Mouse (Mus musculus): ENCODE results near the gene Golt1a. TPM values are rescaled to one million over a fixed set of nuclear protein-coding genes. Genes with fewer than 3 reads are reported as not detected.

Gene Golt1a
- polyA plus RNA-seq, 1 experiment from 2014 or later: 10.2 TPM

DNA sequence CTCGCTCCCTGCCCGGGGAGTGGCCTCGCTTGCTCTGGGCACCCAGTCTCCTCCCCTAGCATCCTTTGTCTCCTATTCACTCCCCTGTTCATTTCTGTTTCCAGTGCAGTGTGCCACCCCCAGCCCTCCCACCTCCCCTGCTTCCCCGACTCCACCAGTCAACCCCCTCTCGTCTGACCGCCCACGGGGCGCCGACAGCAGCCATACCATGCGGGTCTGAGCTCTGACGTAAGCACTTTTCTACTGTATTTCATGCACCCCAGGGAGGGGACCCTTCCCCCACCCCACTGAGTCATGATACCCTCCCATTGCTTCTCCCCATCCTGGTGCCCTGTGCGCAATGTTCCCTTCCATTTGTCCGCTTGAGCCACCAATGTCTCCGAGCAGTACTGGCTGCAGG is 10.8 kb upstream of the Golt1a start:
- H3K4me2 ChIP-seq: no peak overlapping the region
- H3K4me3 ChIP-seq (replicated peaks): no peak overlapping the region
- 30% methylated on average over 14 of the region's 14 CpGs for WGBS (ENCODE audit: insufficient replicate concordance)
- peaks cover 20% of the 10 kb centered on the region; the same call in 1 of the 2 replicates for H3K27me3 ChIP-seq
- no peak overlapping the region for H3K9ac ChIP-seq
- H3K9me3 ChIP-seq (replicated peaks): no peaks in the 10 kb centered on the region
- no peak overlapping the region for H3K27ac ChIP-seq (replicated peaks)
- no peaks in the 10 kb centered on the region; the same call in 1 of the 2 replicates for H3K36me3 ChIP-seq (replicated peaks)
- no peak for ATAC-seq (ENCODE audit: insufficient read depth)
- H3K4me1 ChIP-seq (replicated peaks): peaks cover 6% of the 10 kb centered on the region

DNA sequence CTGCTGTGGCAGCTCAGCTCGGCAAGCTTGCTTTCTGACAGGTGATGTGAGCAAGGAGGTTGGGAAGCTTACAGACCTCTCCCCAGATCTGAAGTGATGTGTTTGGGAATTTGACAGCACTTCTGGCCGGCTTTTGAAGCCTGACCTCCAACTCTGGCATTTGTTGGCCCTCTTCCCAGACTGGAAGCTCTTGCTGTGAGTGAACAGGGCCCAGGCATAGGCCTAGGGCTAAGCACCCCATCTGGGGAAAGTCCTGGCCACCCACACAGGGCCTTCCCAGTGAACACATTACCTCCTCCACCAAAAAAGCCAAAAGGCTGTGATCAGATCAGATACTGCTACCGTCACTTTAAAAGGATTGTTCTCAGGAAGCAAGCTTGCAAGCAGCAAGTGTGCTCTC is 7.1 kb upstream of the Golt1a start:
- H3K27ac ChIP-seq (replicated peaks): no peak overlapping the region
- H3K4me3 ChIP-seq (replicated peaks): no peak overlapping the region
- no peaks in the 10 kb centered on the region for H3K36me3 ChIP-seq (replicated peaks)
- peak; percentile 61 for ATAC-seq (ENCODE audit: insufficient read depth)
- peaks cover 9% of the 10 kb centered on the region for H3K4me1 ChIP-seq (replicated peaks)
- H3K9me3 ChIP-seq (replicated peaks): no peaks in the 10 kb centered on the region
- no peak overlapping the region for H3K4me2 ChIP-seq
- 44% methylated on average over 3 of the region's 3 CpGs for WGBS (ENCODE audit: insufficient replicate concordance)
- no peak overlapping the region for H3K9ac ChIP-seq
- peaks cover 20% of the 10 kb centered on the region; the same call in 1 of the 2 replicates for H3K27me3 ChIP-seq

DNA sequence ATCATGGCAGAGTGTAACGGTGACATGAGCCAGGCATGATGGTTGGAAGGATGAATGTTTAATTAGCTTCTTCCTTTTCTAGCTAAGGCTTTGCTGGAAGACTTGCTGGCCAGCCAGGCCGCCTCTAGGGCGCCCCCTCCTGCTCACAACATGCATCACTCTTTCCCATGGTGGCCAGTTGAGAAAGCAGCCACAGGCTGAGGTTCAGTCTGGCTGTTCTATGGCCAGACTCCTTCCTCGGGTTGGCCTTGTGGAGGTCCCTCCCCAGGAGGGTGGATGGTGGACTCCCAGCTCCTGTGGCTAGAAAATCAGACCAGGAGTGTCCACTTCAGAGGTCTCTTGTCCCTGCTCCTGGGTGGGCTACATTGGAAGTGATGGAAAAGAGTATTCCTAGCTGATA is 2.8 kb upstream of the Golt1a start:
- Histone ChIP-seq H3K9ac (no peak overlapping the region), H3K4me3 (replicated peaks) (no peak overlapping the region), H3K36me3 (replicated peaks) (no peaks in the 10 kb centered on the region), H3K27me3 (peaks cover 3% of the 10 kb centered on the region; the same call in 1 of the 2 replicates), H3K9me3 (replicated peaks) (no peaks in the 10 kb centered on the region), H3K4me1 (replicated peaks) (peaks cover 12% of the 10 kb centered on the region), H3K27ac (replicated peaks) (no peak overlapping the region), H3K4me2 (no peak overlapping the region)
- ATAC-seq (ENCODE audit: insufficient read depth): no peak
- WGBS (ENCODE audit: insufficient replicate concordance): 7% methylated on average over 4 of the region's 4 CpGs

DNA sequence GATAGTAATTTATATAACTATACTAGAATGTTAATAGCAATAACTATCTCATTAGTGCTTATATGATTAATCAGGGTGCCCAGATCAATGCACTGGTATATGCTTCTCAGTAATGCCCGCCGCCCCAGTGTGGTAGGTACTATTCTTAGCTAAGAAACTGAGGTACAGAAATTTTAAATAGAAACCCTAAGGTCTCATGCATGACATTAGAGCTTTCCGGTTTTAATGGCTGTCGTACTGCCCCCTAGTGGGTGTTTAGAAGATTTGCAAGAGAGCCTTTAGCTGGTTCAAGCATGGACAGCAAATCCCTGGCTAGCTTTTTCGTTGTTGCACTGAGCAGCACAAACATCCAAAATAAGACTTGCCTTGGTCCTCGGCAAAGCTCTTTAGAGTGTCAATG is 2.3 kb upstream of the Golt1a start:
- Histone ChIP-seq H3K27ac (replicated peaks) (no peak overlapping the region), H3K4me2 (no peak overlapping the region), H3K27me3 (no peaks in the 10 kb centered on the region), H3K36me3 (replicated peaks) (no peaks in the 10 kb centered on the region), H3K4me3 (replicated peaks) (no peak overlapping the region), H3K4me1 (replicated peaks) (peaks cover 8% of the 10 kb centered on the region), H3K9ac (no peak overlapping the region), H3K9me3 (replicated peaks) (no peaks in the 10 kb centered on the region)
- ATAC-seq (ENCODE audit: insufficient read depth): no peak
- WGBS (ENCODE audit: insufficient replicate concordance): 8% methylated on average over 6 of the region's 6 CpGs

DNA sequence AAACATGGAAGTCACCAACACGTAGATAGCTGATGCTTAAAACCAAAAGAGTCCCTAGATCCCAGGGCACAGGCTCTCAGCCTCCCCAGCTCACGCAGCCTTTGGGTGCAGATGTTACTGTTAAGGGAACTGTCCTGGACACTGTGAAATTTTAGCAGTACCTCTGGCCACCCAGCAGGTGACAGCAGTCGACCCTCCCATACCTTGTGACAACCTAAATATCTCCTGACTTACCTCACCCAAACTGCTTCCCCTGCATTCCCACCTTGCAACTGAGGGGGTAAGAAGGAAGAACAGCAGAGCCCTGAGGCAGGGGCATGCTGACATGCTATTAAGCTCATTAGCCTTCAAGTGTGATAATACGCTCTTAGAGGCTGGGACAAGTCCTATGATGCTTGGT is 1.6 kb downstream of the Golt1a start:
- 44% methylated on average over 4 of the region's 4 CpGs for WGBS (ENCODE audit: insufficient replicate concordance)
- H3K4me3 ChIP-seq (replicated peaks): no peak overlapping the region
- H3K9ac ChIP-seq: no peak overlapping the region
- no peaks in the 10 kb centered on the region for H3K9me3 ChIP-seq (replicated peaks)
- H3K27me3 ChIP-seq: no peaks in the 10 kb centered on the region
- no peak for ATAC-seq (ENCODE audit: insufficient read depth)
- no peak overlapping the region for H3K4me2 ChIP-seq
- peaks cover 7% of the 10 kb centered on the region; the same call in 1 of the 2 replicates for H3K4me1 ChIP-seq (replicated peaks)
- no peaks in the 10 kb centered on the region for H3K36me3 ChIP-seq (replicated peaks)
- H3K27ac ChIP-seq (replicated peaks): no peak overlapping the region

DNA sequence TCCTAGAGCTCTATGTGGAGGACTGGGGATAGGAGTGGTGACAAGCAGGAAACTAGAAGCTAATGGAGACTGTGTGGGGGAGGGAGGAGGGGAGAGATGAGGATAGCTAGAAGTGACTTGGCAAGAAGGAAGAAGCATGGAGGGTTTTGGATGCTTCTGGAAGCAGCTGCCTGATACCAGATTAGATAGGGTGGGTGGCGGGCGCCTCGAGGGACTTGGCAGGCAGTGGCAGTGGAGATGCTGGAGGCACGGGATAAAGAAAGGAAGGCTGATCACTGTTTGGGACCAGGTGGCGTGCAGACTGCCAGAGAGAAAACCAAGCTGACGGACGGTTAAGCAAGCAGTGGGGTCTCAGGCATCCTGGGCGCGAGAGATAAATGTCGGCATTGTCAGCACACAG is 2.3 kb downstream of the Golt1a start:
- H3K4me1 ChIP-seq (replicated peaks): peaks cover 4% of the 10 kb centered on the region; the same call in 1 of the 2 replicates
- no peak overlapping the region for H3K27ac ChIP-seq (replicated peaks)
- H3K4me2 ChIP-seq: no peak overlapping the region
- no peak overlapping the region for H3K4me3 ChIP-seq (replicated peaks)
- H3K9me3 ChIP-seq (replicated peaks): no peaks in the 10 kb centered on the region
- no peaks in the 10 kb centered on the region for H3K36me3 ChIP-seq (replicated peaks)
- no peak for ATAC-seq (ENCODE audit: insufficient read depth)
- no peaks in the 10 kb centered on the region for H3K27me3 ChIP-seq
- no peak overlapping the region for H3K9ac ChIP-seq
- WGBS (ENCODE audit: insufficient replicate concordance): 11% methylated on average over 10 of the region's 10 CpGs

DNA sequence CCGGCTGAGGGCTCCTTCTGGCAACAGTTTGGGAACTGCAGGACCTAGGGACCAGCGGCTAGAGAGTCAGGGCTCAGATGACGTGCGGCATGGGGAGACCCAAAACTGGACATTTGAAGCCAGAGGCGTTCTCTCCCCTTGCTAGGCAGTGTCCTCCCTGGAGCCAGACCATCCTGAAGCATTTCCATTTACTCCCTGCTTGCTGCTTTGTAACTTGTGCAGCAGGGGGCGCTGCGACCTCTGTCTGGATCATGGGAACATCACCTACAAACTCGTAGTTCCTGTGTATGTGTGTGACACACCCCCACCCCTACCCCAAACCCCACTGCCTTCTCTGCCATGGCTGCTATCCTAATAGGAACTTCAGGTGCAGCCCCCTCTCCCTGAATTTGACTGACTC is 4.8 kb downstream of the Golt1a start:
- Histone ChIP-seq H3K4me2 (no peak overlapping the region), H3K4me3 (replicated peaks) (no peak overlapping the region), H3K27me3 (no peaks in the 10 kb centered on the region), H3K4me1 (replicated peaks) (no peaks in the 10 kb centered on the region; the same call in 1 of the 2 replicates), H3K36me3 (replicated peaks) (no peaks in the 10 kb centered on the region), H3K9ac (no peak overlapping the region), H3K27ac (replicated peaks) (no peak overlapping the region), H3K9me3 (replicated peaks) (no peaks in the 10 kb centered on the region)
- no peak for ATAC-seq (ENCODE audit: insufficient read depth)
- WGBS (ENCODE audit: insufficient replicate concordance): 14% methylated on average over 8 of the region's 8 CpGs

DNA sequence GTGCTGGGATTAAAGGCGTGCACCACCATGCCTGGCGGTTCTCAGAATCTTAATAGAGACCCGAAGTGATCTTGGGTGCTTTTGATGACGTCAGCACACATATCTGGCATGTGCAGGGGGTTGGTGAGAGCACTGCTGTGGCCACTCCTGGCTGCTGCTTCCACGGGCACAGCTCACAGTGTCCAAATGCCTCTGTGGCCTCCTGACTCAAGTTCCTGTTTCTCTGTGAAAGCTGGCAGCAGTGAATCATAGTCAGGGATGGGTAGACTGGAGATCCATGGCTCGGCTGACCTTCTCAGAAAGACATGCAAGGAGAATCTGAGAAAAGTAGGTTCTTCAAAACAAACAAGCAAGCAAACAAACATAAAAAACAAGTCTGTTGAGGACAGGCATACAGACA is 6.2 kb downstream of the Golt1a start:
- H3K9ac ChIP-seq: no peak overlapping the region
- H3K27ac ChIP-seq (replicated peaks): no peak overlapping the region
- ATAC-seq (ENCODE audit: insufficient read depth): no peak
- H3K36me3 ChIP-seq (replicated peaks): no peaks in the 10 kb centered on the region
- H3K9me3 ChIP-seq (replicated peaks): no peaks in the 10 kb centered on the region
- H3K27me3 ChIP-seq: no peaks in the 10 kb centered on the region
- no peak overlapping the region for H3K4me2 ChIP-seq
- 41% methylated on average over 6 of the region's 6 CpGs for WGBS (ENCODE audit: insufficient replicate concordance)
- no peak overlapping the region for H3K4me3 ChIP-seq (replicated peaks)
- H3K4me1 ChIP-seq (replicated peaks): no peaks in the 10 kb centered on the region; the same call in 1 of the 2 replicates

DNA sequence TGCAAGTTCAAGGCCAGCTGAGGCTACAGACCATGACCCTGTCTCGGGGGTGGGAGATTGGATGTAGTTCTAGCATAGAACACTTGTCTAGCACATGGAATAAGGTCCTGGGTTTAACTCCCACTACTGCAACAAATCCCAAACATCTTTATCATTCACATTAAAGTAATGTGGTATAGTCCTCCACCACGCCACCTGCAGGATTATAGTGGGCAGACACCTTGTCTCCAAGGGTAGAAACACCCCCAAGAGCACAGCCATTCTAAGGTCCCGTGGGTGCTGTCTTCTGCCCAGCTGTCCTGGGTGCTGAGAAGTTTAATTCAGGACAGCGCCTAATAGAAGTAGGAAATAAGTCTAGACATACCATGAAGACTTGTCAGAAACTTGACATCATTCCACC is 7.0 kb downstream of the Golt1a start:
- Histone ChIP-seq H3K27me3 (no peaks in the 10 kb centered on the region), H3K4me3 (replicated peaks) (no peak overlapping the region), H3K4me1 (replicated peaks) (no peaks in the 10 kb centered on the region; the same call in 1 of the 2 replicates), H3K4me2 (no peak overlapping the region), H3K9me3 (replicated peaks) (no peaks in the 10 kb centered on the region), H3K27ac (replicated peaks) (no peak overlapping the region), H3K36me3 (replicated peaks) (no peaks in the 10 kb centered on the region), H3K9ac (no peak overlapping the region)
- no peak for ATAC-seq (ENCODE audit: insufficient read depth)
- WGBS (ENCODE audit: insufficient replicate concordance): 62% methylated on average over 4 of the region's 4 CpGs

DNA sequence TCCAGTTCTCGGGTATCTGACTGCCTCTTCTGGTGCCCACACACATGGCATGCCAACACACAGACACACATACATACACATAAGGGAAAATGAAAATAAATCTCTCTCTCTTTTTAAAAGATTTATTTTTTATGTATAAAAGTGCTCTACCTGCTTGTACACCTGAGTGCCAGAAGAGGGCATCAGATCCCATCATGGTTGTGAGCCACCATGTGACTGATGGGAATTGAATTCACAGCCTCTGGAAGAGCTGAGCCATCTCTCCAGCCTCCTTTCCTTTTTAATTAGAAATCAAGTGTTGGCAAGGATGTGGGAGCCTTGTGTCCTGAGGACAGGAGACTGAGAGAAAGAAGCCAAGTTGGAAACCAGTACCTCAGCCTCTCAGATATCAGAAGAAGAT is 7.5 kb downstream of the Golt1a start:
- H3K9me3 ChIP-seq (replicated peaks): no peaks in the 10 kb centered on the region
- ATAC-seq (ENCODE audit: insufficient read depth): no peak
- H3K27ac ChIP-seq (replicated peaks): no peak overlapping the region
- no peak overlapping the region for H3K4me2 ChIP-seq
- H3K4me1 ChIP-seq (replicated peaks): no peaks in the 10 kb centered on the region; the same call in 1 of the 2 replicates
- no peak overlapping the region for H3K4me3 ChIP-seq (replicated peaks)
- WGBS (ENCODE audit: insufficient replicate concordance): 39% methylated on average over 1 of the region's 1 CpGs
- no peaks in the 10 kb centered on the region for H3K36me3 ChIP-seq (replicated peaks)
- H3K9ac ChIP-seq: no peak overlapping the region
- no peaks in the 10 kb centered on the region for H3K27me3 ChIP-seq

DNA sequence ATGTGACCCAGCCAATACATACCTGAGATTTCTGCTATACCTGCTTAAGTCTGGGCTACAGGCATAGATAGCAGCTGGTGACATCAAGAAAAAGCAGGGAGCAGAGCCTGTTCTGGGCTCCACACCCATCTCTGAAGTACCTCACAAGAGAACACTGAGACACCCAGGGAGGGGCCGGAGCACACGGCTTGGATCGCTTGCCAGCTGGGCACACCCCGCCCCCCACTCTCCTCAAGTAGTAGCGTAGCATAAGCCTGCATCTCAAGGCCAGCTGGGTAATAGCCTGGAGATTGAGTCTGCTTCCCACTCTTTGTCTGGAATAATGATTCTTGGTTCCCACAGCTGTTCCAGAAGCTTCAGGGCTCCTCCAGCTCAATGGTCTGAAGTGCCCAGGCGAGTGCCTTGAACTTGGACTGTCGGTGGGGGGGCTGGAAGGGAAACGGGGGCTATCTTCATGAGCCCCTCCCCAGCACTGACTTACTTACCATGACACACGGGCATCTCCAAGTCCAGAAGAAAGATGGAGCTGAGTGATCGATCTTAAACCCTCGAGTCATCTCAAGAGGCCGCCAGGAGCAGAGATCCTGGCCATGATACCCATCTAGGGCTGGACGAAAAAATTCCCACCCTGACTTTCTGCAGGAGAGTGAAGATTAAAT is 11.8 kb downstream of the Golt1a start, which contains the start of gene Kiss1:
Gene Kiss1, plus strand, starts transcription at position 609 of the 659 bp plus-strand sequence.
- no peaks in the 10 kb centered on the region for H3K4me1 ChIP-seq (replicated peaks)
- WGBS (ENCODE audit: insufficient replicate concordance): 66% methylated on average over 13 of the region's 13 CpGs
- H3K4me3 ChIP-seq (replicated peaks): no peak within 1 kb of the TSS
- no peak for ATAC-seq (ENCODE audit: insufficient read depth)
- H3K4me2 ChIP-seq: no peak within 1 kb of the TSS
- no peaks in the 10 kb centered on the region for H3K36me3 ChIP-seq (replicated peaks)
- H3K27me3 ChIP-seq: no peaks in the 10 kb centered on the region
- no peaks in the 10 kb centered on the region for H3K9me3 ChIP-seq (replicated peaks)
- H3K27ac ChIP-seq (replicated peaks): no peak within 1 kb of the TSS
- no peak within 1 kb of the TSS for H3K9ac ChIP-seq

DNA sequence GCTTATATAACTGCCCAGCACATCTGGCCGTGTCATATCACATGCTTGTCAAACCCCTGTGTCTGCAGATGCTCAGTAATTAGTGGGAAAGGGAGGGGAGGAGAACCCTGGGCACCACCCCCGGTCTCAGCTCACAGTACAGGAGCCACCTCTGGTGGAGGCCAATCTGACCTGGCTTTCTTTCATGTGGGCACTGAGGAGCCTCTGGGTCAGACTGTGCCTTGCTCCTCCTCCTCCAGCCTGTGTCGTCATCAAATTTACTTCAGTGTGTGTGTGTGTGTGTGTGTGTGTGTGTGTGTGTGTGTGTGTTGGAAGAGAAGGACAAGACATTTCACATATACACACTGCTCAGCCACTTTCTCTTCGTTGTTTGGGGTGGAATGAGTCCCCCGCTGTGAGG is 13.7 kb downstream of the Golt1a start:
- H3K27ac ChIP-seq (replicated peaks): no peak overlapping the region
- no peak overlapping the region for H3K4me3 ChIP-seq (replicated peaks)
- H3K36me3 ChIP-seq (replicated peaks): no peaks in the 10 kb centered on the region
- ATAC-seq (ENCODE audit: insufficient read depth): no peak
- no peaks in the 10 kb centered on the region for H3K4me1 ChIP-seq (replicated peaks)
- peaks cover 13% of the 10 kb centered on the region for H3K27me3 ChIP-seq
- H3K4me2 ChIP-seq: no peak overlapping the region
- H3K9ac ChIP-seq: no peak overlapping the region
- WGBS (ENCODE audit: insufficient replicate concordance): 30% methylated on average over 5 of the region's 5 CpGs
- no peaks in the 10 kb centered on the region for H3K9me3 ChIP-seq (replicated peaks)
